Mouse (Mus musculus): ENCODE results near the gene Foxd2.

The Foxd2 gene

DNA sequence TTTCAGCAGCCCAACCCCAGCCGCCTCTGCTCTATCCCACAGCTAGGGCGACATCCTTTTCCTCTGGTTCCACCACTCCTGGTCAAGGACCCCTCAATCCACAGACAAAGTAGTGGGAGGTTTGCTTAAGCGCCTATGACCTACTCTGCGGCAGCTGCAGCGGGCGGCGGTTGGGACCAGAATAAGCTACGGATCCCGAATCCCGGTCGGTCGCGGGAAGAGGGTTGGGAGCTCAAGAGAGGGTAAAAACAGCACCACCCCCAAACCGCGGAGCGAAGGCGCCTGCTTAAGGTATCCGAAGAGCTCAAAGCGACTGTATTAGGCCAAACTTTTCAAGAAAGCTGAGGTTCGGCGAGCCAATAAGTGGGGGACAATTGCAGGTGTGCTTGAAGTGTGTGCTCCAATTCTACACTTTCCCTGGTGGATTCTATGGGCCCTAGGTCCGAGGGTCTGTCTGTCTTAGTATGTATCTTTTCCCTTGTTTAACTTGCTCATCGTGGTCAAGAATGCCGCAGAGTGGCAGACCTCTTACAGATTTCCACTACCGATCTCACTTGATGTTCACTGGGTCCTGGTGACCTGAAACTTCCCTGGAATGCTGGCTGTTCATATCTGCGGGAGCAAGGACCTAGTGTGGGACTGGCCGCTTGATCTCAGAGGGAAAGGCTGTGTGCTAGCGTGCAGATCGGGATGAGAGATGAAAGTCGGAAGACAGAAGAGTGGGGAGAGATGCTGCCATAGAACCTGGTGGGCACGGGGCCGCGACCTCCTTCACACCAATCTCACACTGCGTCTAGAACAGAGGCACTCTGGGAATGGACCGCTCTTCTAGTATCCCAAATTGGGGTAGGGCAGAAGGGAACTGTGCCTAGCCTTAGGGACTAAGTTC, 4.3 kb upstream of the Foxd2 start:
- DNase-seq (ENCODE audit: low spot score): no peak

DNA sequence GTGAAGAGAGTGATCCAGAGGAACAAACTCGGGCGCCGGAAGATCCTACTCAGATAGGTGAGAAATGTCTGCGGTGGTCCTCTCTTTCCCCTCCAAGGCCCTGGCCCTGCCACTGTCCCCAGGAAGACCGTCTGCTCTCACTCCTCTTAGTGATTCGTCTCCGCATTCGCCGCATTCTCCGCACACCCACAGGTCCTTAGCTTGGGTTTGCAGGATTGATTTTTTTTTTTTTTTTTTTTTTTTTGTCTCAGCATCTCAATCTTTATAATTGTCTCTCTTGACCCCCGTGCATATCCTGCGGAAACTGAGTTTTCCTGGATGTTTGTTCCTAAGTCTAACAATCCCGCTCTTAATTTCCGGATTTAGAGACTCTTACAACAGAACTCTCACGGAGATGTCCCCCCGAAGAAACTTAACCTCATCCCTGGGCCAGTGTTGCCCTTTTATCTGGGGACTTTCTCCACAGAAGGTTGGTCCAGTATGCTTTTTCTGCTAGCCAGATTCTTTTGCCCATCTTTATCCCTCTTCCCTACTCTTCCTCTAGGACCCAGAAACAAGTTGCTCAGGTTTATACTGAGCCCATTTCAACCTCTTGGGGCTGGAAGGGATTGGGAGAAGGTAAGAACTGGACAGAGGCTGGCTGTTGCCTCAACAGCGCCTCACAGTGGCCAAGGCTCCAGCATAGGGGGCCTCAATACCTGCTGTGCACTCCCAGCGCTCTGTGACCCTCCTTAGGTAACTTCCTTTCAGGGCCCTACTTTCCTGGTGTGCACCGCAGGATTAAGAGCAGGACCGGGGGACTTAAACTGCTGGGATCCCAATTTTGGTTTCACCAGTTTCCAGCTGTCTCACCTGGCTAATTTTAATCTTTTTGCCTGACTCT, 1.2 kb upstream of the Foxd2 start:
- peak; percentile 42 for DNase-seq (ENCODE audit: low spot score)

GRCm38 (mm10) chr4:114907951-114908828, 483 bp downstream of the Foxd2 start:
- DNase-seq (ENCODE audit: low spot score): peak; percentile 46

- peak; percentile 43 for DNase-seq (ENCODE audit: low spot score)
Observed at GRCm38 (mm10) chr4:114907056-114907917, 1.4 kb downstream of the Foxd2 start.

GRCm38 (mm10) chr4:114905969-114906680, 2.5 kb downstream of the Foxd2 start:
- no peak for DNase-seq (ENCODE audit: low spot score)

- no peak for DNase-seq (ENCODE audit: low spot score)
Observed at GRCm38 (mm10) chr4:114905501-114905900, 3.2 kb downstream of the Foxd2 start.

DNA sequence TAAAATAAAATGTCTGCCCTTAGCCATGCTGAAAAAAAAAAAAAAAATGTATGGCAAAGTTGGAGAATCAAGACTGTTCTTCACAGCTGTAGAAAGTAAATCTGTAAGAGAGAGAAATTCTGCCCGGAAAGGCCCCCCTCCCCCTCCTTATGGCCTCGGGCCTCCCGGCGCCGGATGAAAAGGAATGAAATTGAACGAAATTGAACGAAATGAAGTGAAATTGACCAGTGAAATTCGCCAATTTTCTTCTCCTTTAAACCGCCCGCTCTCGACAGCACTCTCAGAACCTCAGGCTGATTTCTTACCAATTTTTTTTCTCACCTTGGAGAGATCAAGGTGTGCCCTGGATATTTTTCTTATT, 5.3 kb downstream of the Foxd2 start:
- DNase-seq (ENCODE audit: low spot score): no peak

GRCm38 (mm10) chr4:114902641-114903421, 5.8 kb downstream of the Foxd2 start:
- no peak for DNase-seq (ENCODE audit: low spot score)

DNA sequence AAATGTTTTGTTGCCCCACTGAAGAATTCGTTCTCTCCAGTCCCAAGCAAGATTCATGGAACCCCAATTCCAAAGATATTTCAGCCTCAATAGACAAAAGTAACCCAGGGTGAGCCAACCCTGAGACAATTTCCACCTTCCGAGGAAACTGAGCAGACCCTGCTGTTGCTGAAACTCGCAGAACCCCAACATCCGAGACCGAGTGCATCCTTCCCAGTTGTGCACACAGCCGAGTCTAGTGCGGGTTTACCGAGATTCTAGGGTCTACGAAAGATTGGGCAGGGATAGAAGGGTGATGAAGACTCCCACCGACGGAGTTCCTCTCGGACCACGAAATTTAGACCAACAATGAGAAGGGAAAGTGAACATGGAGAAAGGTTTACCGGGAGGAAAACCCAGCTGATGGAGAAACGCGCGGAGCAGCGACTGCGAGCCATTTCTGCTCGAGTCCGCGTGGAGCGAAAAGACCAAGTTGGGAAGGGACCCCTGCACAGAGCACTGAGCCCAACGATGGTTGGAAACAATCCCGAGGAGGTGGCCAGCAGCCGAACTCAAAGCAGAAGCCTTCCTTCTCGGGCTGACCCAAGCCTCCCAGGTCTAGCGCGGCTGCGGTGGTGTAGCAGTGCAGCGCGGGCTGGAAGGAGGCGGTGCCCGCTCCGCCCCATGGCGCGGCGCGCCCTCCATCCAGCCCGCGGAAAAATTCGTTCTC, 6.9 kb downstream of the Foxd2 start:
- no peak for DNase-seq (ENCODE audit: low spot score)

DNA sequence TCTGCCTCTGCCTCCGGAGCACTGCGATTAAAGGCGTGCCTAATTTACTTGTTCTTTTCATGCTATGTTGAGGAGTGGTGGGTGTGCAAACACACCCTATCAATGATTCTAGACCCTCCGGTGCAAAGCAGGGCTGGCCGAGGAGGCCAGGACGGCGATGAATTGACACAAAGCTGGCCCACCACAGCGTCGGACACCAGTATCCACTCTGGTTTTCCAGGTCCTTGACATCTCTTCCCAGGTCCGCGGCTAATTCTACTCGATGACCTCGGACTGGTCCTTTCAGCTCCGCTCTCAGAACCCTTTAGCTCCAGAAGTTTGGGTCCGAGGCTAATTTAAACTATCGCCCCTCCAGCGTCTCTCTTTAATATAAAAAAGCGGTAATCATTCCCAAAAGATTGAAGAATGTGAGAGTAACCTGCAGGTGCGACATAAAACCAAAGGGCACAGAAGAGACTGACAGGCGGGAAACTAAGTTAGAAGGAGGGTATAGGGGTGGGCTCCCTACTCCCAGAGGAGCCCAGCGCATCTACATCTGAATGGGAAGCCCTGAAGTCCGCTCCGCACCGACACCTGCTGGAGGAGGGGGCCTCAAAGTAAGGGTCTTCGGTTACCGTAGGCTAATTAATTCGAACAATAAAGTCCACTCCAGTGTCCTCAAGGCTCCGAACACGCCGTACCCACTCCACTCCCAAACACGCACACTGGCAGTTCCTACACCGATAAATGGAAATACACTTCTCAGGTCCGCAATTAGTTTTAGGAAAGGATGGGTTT, 7.6 kb downstream of the Foxd2 start:
- no peak for DNase-seq (ENCODE audit: low spot score)

DNA sequence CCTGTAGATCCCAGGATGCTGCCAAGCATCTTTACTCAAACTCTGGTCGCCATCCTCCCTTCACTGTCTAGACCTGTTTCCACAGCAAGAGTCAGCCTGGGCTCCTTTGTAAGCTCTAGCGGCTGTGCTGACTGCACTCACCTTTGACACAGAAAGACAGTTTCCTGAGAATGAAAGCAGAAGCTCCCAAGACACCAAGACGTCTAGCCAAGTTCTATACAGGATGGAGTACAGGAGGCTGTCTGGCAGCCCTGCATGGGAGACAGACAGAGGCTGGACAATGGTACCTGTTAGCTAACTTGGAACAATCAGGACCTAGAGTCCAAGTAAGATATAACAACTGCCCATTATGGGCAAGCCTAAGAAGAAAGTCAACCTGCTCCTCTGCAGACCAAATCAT, 8.8 kb downstream of the Foxd2 start:
- DNase-seq (ENCODE audit: low spot score): no peak

GRCm38 (mm10) chr4:114897853-114898252, 10.8 kb downstream of the Foxd2 start:
- DNase-seq (ENCODE audit: low spot score): no peak

DNA sequence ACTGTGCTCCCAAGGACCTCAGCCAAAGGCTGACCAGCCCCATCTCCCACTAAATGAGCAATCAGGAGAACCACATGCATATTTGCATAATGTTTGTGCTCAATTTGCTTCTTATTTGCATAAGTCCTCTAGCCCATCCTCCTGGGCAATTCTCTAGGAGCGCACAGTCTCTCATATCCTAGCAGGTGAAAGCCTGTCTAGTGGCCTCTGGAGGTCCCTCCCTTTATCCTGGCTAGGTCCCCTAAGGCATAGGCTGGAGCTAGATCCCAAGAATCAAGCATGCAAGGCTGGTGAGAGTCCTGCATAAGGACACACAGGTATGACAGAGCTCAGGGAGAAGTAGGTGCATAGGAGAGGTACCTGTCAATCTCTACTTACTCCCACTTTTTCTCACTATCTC, 26.4 kb downstream of the Foxd2 start:
- no peak for DNase-seq (ENCODE audit: low spot score)

DNA sequence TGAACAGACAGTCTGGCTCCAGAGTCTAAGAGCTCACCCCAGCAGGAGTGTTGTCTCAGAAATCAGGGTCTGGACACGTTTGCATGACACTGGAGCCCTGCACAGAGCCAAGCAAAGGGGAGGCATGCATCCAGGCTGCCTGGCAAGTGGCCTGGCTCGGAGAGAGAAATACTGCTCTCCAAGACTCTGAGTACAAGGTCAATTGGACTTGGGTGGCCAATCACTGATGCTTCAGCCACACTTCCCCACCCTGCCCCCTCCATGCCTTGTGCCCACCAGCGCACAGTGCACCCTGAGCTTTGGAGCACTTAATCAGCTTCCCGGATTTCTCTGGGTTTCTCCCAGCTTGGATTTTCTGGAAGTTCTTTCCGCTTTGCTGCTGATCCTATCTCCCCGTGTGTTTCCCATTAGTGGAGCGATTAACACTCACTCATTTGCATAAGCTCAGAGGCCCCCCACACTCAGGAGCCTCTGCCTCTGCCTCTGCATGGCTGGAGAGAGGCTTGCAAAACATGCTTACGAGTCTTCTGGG, 32.2 kb downstream of the Foxd2 start:
- no peak for DNase-seq (ENCODE audit: low spot score)

GRCm38 (mm10) chr4:114869765-114870490, 38.7 kb downstream of the Foxd2 start:
- no peak for DNase-seq (ENCODE audit: low spot score)

DNA sequence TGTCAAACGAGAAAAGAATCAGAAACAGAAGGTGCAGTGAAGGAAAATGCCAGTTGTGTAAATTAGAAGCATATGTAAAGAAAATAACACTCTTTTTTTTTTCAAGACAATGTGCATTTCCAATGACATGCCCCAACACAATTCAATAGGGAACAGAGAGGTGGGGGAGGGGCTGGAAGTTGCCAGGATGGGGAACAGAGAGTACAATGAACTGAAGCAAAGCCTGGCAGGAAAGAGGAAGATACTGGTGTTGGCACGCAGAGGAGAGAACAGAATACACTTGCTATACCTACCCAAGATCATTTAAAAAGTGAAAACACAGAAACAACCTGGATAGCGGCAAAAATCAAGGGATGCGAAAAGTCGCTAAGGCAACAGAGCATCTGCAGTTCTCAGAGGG, 45.5 kb downstream of the Foxd2 start:
- no peak for DNase-seq (ENCODE audit: low spot score)

GRCm38 (mm10) chr4:114858426-114858825, 50.2 kb downstream of the Foxd2 start:
- no peak for DNase-seq (ENCODE audit: low spot score)

All from testis, postnatal 14 days (tissue).